Mouse (Mus musculus): ENCODE results near the gene Iqce. TPM values are rescaled to one million over a fixed set of nuclear protein-coding genes. Genes with fewer than 3 reads are reported as not detected.
A peak's percentile ranks its signal among the peaks of the same experiment; 100 is the strongest.

Iqce gene
- polyA plus RNA-seq, 1 experiment: 12.5 TPM

DNA sequence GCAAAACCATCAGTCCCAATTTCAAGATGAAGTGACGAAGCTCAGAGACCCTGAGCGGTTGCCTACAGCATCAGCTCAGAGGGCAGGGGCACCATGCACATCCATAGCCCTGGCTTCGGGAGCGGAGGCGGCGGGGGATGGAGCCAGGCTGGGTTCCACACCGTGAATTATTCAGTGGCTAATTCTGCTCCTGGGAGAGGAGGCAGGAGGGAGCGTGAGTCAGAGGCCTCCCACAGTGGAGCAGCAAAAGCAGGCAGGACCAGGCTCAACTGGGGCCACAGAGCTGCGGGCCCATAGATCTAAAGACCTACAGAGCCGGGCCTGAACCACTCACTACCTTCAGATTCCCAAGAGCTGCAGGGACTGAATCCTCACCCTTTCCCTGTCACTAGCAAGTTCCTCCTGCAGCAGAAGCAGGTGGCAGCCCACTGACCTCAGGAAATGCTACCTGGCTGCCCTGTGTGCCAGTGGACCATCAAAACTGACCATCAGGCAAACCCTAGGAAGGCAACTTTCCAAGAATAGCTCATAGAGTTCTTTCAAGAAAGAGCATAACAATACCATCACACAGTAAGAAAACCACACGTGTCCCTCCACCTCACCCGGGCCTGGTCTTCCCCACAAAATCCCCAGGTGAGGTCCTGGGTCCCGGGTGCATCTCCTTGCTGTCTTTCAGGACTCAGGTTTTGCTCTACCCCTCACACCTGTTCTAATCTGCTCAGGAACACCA lies 55.0 kb downstream of the Iqce start:
- Histone ChIP-seq H3K36me3 (ENCODE audit: control insufficient read depth, insufficient read depth, low read length) (no peaks in the 10 kb centered on the region), H3K27ac (ENCODE audit: insufficient read depth, low read length) (no peak overlapping the region), H3K4me3 (ENCODE audit: extremely low read depth, insufficient read depth, insufficient read length) (peak overlapping the region; percentile 69), H3K4me1 (ENCODE audit: control insufficient read depth, insufficient read depth, insufficient read length) (peaks cover 26% of the 10 kb centered on the region), H3K27me3 (ENCODE audit: control insufficient read depth, insufficient read depth, low read length) (no peaks in the 10 kb centered on the region)
- no peak for DNase-seq (ENCODE audit: low read depth in 1 of 2, low spot score in 2 of 2)
- WGBS: 68% methylated on average over 13 of the region's 13 CpGs
- TF ChIP-seq CTCF (IDR thresholded peaks at IDR 0.05; ENCODE audit: extremely low read depth, insufficient read depth, insufficient read length, insufficient replicate concordance) (no peak), POLR2A (IDR thresholded peaks at IDR 0.05; ENCODE audit: low read depth, low read length) (no peak)

GRCm38 (mm10) chr5:140646171-140646570 lies 56.0 kb downstream of the Iqce start:
- Histone ChIP-seq H3K36me3 (ENCODE audit: control insufficient read depth, insufficient read depth, low read length) (no peaks in the 10 kb centered on the region), H3K4me3 (ENCODE audit: extremely low read depth, insufficient read depth, insufficient read length) (no peak overlapping the region), H3K27ac (ENCODE audit: insufficient read depth, low read length) (no peak overlapping the region), H3K27me3 (ENCODE audit: control insufficient read depth, insufficient read depth, low read length) (no peaks in the 10 kb centered on the region), H3K4me1 (ENCODE audit: control insufficient read depth, insufficient read depth, insufficient read length) (peaks cover 36% of the 10 kb centered on the region)
- no peak for TF ChIP-seq POLR2A (IDR thresholded peaks at IDR 0.05; ENCODE audit: low read depth, low read length)
- TF ChIP-seq CTCF (IDR thresholded peaks at IDR 0.05; ENCODE audit: extremely low read depth, insufficient read depth, insufficient read length, insufficient replicate concordance): no peak
- 96% methylated on average over 6 of the region's 6 CpGs for WGBS
- DNase-seq (ENCODE audit: low read depth in 1 of 2, low spot score in 2 of 2): no peak

GRCm38 (mm10) chr5:140645454-140645853 lies 56.7 kb downstream of the Iqce start:
- no peaks in the 10 kb centered on the region for H3K36me3 ChIP-seq (ENCODE audit: control insufficient read depth, insufficient read depth, low read length)
- WGBS: 85% methylated on average over 4 of the region's 4 CpGs
- H3K4me3 ChIP-seq (ENCODE audit: extremely low read depth, insufficient read depth, insufficient read length): no peak overlapping the region
- H3K27me3 ChIP-seq (ENCODE audit: control insufficient read depth, insufficient read depth, low read length): no peaks in the 10 kb centered on the region
- TF ChIP-seq POLR2A (IDR thresholded peaks at IDR 0.05; ENCODE audit: low read depth, low read length) (no peak), CTCF (IDR thresholded peaks at IDR 0.05; ENCODE audit: extremely low read depth, insufficient read depth, insufficient read length, insufficient replicate concordance) (no peak)
- peaks cover 42% of the 10 kb centered on the region for H3K4me1 ChIP-seq (ENCODE audit: control insufficient read depth, insufficient read depth, insufficient read length)
- DNase-seq (ENCODE audit: low read depth in 1 of 2, low spot score in 2 of 2): no peak
- H3K27ac ChIP-seq (ENCODE audit: insufficient read depth, low read length): 0 out of 2 replicates have a peak overlapping the region, but pooled peaks have one; percentile 44

DNA sequence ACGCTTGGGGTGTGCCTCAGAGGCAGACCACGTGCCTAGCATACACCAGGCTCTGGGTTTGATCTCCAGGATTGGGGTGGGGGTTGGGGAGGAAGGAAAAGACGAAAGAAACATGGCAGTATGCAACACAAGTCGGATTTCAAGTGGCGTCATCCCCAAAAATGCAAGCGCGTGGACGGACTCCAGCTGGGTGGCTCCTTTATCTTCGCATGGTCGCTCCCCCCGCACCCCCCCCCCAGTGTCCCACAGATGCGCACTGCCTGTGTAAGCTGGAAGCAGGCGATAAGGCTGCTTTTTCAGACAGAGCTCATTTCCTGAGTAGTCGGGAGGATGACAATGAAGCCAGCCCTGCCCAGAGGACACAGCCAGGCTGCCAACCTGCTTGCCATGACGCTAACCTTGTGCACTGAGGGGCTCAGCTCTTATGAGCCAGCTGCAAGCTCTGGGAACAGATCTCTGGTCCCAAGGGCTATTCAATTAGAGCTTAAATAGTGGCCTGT lies 57.4 kb downstream of the Iqce start:
- H3K27me3 ChIP-seq (ENCODE audit: control insufficient read depth, insufficient read depth, low read length): no peaks in the 10 kb centered on the region
- H3K4me1 ChIP-seq (ENCODE audit: control insufficient read depth, insufficient read depth, insufficient read length): peaks cover 42% of the 10 kb centered on the region
- WGBS: 61% methylated on average over 15 of the region's 15 CpGs
- no peak for TF ChIP-seq CTCF (IDR thresholded peaks at IDR 0.05; ENCODE audit: extremely low read depth, insufficient read depth, insufficient read length, insufficient replicate concordance)
- TF ChIP-seq POLR2A (IDR thresholded peaks at IDR 0.05; ENCODE audit: low read depth, low read length): no peak
- H3K36me3 ChIP-seq (ENCODE audit: control insufficient read depth, insufficient read depth, low read length): 0 out of 2 replicates have a peak, but pooled peaks cover 4% of the 10 kb centered on the region
- no peak overlapping the region for H3K4me3 ChIP-seq (ENCODE audit: extremely low read depth, insufficient read depth, insufficient read length)
- peak overlapping the region; percentile 44; the same call in 1 of the 2 replicates for H3K27ac ChIP-seq (ENCODE audit: insufficient read depth, low read length)
- no peak for DNase-seq (ENCODE audit: low read depth in 1 of 2, low spot score in 2 of 2)

DNA sequence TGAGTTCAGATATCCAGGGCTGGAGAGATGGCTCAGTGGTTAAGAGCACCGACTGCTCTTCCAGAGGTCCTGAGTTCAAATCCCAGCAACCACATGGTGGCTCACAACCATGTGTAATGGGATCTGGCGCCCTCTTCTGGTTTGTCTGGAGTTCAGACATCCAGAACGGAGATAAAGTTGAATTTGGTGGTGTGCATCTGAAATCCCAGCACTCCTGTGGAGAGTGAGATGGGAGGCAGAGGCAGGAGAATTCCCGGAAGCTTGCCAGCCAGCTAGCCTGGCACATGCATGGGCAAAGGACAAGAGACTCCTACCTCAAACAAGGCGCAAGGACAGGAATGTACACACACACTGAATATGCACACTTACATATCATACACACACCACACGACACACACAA lies 57.9 kb downstream of the Iqce start:
- no peaks in the 10 kb centered on the region for H3K27me3 ChIP-seq (ENCODE audit: control insufficient read depth, insufficient read depth, low read length)
- no peak for DNase-seq (ENCODE audit: low read depth in 1 of 2, low spot score in 2 of 2)
- TF ChIP-seq CTCF (IDR thresholded peaks at IDR 0.05; ENCODE audit: extremely low read depth, insufficient read depth, insufficient read length, insufficient replicate concordance) (no peak), POLR2A (IDR thresholded peaks at IDR 0.05; ENCODE audit: low read depth, low read length) (no peak)
- no peak overlapping the region for H3K4me3 ChIP-seq (ENCODE audit: extremely low read depth, insufficient read depth, insufficient read length)
- WGBS: 86% methylated on average over 6 of the region's 6 CpGs
- H3K4me1 ChIP-seq (ENCODE audit: control insufficient read depth, insufficient read depth, insufficient read length): peaks cover 42% of the 10 kb centered on the region
- no peak overlapping the region for H3K27ac ChIP-seq (ENCODE audit: insufficient read depth, low read length)
- H3K36me3 ChIP-seq (ENCODE audit: control insufficient read depth, insufficient read depth, low read length): 0 out of 2 replicates have a peak, but pooled peaks cover 4% of the 10 kb centered on the region

- peaks cover 40% of the 10 kb centered on the region for H3K4me1 ChIP-seq (ENCODE audit: control insufficient read depth, insufficient read depth, insufficient read length)
- WGBS: 12% methylated on average over 3 of the region's 3 CpGs
- H3K27me3 ChIP-seq (ENCODE audit: control insufficient read depth, insufficient read depth, low read length): no peaks in the 10 kb centered on the region
- TF ChIP-seq CTCF (IDR thresholded peaks at IDR 0.05; ENCODE audit: extremely low read depth, insufficient read depth, insufficient read length, insufficient replicate concordance): no peak
- TF ChIP-seq POLR2A (IDR thresholded peaks at IDR 0.05; ENCODE audit: low read depth, low read length): no peak
- peak overlapping the region; percentile 86 for H3K27ac ChIP-seq (ENCODE audit: insufficient read depth, low read length)
- DNase-seq (ENCODE audit: low read depth in 1 of 2, low spot score in 2 of 2): peak; percentile 37 to 77
- 0 out of 2 replicates have a peak, but pooled peaks cover 4% of the 10 kb centered on the region for H3K36me3 ChIP-seq (ENCODE audit: control insufficient read depth, insufficient read depth, low read length)
- H3K4me3 ChIP-seq (ENCODE audit: extremely low read depth, insufficient read depth, insufficient read length): no peak overlapping the region
These were observed 60.1 kb downstream of the Iqce start for GRCm38 (mm10) chr5:140642076-140642475.
